Mouse (Mus musculus): Measurements from ENCODE around the gene Mrtfa. TPM values are rescaled to one million over a fixed set of nuclear protein-coding genes. Genes with fewer than 3 reads are reported as not detected.

Mrtfa gene
- polyA plus RNA-seq (2014; fragmentation: Illumina TruSeq; extraction: RNeasy Lipid Tissue Mini Kit (QIAGEN cat#74804); ENCODE audit: low read depth, low replicate concordance): 5.3 TPM

GRCm38 (mm10) chr15:81190630-81191178 is at the start of gene Mrtfa:
TSS of gene Mrtfa (minus strand) at chr15:81190757.

GRCm38 (mm10) chr15:81235086-81235920 is 44.7 kb upstream of the Mrtfa start, which contains the start of gene Mchr1:
TSS of gene Mchr1 (plus strand) at chr15:81235499.

GRCm38 (mm10) chr15:80977620-80978334 is 212.8 kb downstream of the Mrtfa start, which contains the start of gene Sgsm3:
TSS of gene Sgsm3 (plus strand) at chr15:80977765.

Other genes starting within 250 kb of the Mrtfa start
- 76.7 TPM for gene Adsl, start 242.3 kb downstream of the Mrtfa start, polyA plus RNA-seq (2014; fragmentation: Illumina TruSeq; extraction: RNeasy Lipid Tissue Mini Kit (QIAGEN cat#74804); ENCODE audit: low read depth, low replicate concordance)
- 12.9 TPM for gene Sgsm3, start 213.0 kb downstream of the Mrtfa start, polyA plus RNA-seq (2014; fragmentation: Illumina TruSeq; extraction: RNeasy Lipid Tissue Mini Kit (QIAGEN cat#74804); ENCODE audit: low read depth, low replicate concordance)
- gene Mchr1, start 44.7 kb upstream of the Mrtfa start, polyA plus RNA-seq (2014; fragmentation: Illumina TruSeq; extraction: RNeasy Lipid Tissue Mini Kit (QIAGEN cat#74804); ENCODE audit: low read depth, low replicate concordance): not detected
- 22.8 TPM for gene Slc25a17, start 170.1 kb upstream of the Mrtfa start, polyA plus RNA-seq (2014; fragmentation: Illumina TruSeq; extraction: RNeasy Lipid Tissue Mini Kit (QIAGEN cat#74804); ENCODE audit: low read depth, low replicate concordance)
- gene St13, start 209.3 kb upstream of the Mrtfa start, polyA plus RNA-seq (2014; fragmentation: Illumina TruSeq; extraction: RNeasy Lipid Tissue Mini Kit (QIAGEN cat#74804); ENCODE audit: low read depth, low replicate concordance): 97.1 TPM
- 7.6 TPM for gene Xpnpep3, start 209.4 kb upstream of the Mrtfa start, polyA plus RNA-seq (2014; fragmentation: Illumina TruSeq; extraction: RNeasy Lipid Tissue Mini Kit (QIAGEN cat#74804); ENCODE audit: low read depth, low replicate concordance)
- gene Dnajb7, start 217.5 kb upstream of the Mrtfa start, polyA plus RNA-seq (2014; fragmentation: Illumina TruSeq; extraction: RNeasy Lipid Tissue Mini Kit (QIAGEN cat#74804); ENCODE audit: low read depth, low replicate concordance): not detected